Mouse (Mus musculus) layer of hippocampus, postnatal 14 days (tissue): Measurements from ENCODE around the gene Map4k1. TPM values are rescaled to one million over a fixed set of nuclear protein-coding genes. Genes with fewer than 3 reads are reported as not detected.

ENCODE experiments used
- microRNA-seq, 2 experiments: library from miRNA; unstranded; fragments of <30 nt; microRNA quantifications; one replicate each; pipeline ENCODE4 v1.2.0; 2021
- total RNA-seq, 2 experiments: library from RNA; stranded (reverse); gene quantifications; 2 replicates each; pipeline ENCODE4 v1.2.3; 2021

Map4k1 gene
- total RNA-seq, 2 experiments from 2014 or later = 2.7 to 4.1 TPM

Small RNA genes within 50 kb of the gene (microRNA-seq; reads per million reads assigned to microRNA genes)
- 0 reads per million in 2 experiments for gene Gm44408

Other genes starting within 250 kb of the Map4k1 start
- 10 to 100 TPM; 55.4 to 66.9 TPM for gene Mrps12, start 240.2 kb upstream of the Map4k1 start, total RNA-seq
- gene Sars2, start 240.1 kb upstream of the Map4k1 start, total RNA-seq = 10 to 100 TPM; 14.4 to 15.0 TPM
- gene Ccer2, start 225.9 kb upstream of the Map4k1 start, total RNA-seq = under 1 TPM in 1 of 2 experiments, not detected in 1; 0.41 TPM
- 100 to 1,000 TPM; 325 to 336 TPM for gene Sirt2, start 215.3 kb upstream of the Map4k1 start, total RNA-seq
- gene Nfkbib, start 214.5 kb upstream of the Map4k1 start, total RNA-seq = 10 to 100 TPM; 31.4 to 33.9 TPM
- 1 to 10 TPM; 2.9 to 3.3 TPM for gene Rinl, start 193.1 kb upstream of the Map4k1 start, total RNA-seq
- 100 to 1,000 TPM; 379 to 416 TPM for gene Hnrnpl, start 173.5 kb upstream of the Map4k1 start, total RNA-seq
- gene Ech1, start 156.8 kb upstream of the Map4k1 start, total RNA-seq = 10 to 100 TPM; 58.2 to 61.2 TPM
- gene Lgals4, start 148.2 kb upstream of the Map4k1 start, total RNA-seq = 1 to 10 TPM; 3.9 to 4.2 TPM
- gene Lgals7, start 118.2 kb upstream of the Map4k1 start, total RNA-seq = not detected
- gene Capn12, start 100.6 kb upstream of the Map4k1 start, total RNA-seq = 1 to 10 TPM in 1 of 2 experiments, under 1 TPM in 1; 0.67 to 1.3 TPM
- 100 to 1,000 TPM; 123 to 132 TPM for gene Actn4, start 19.7 kb upstream of the Map4k1 start, total RNA-seq
- 100 to 1,000 TPM; 159 to 164 TPM for gene Eif3k, start 186 bp upstream of the Map4k1 start, total RNA-seq
- gene Ryr1, start 143.1 kb downstream of the Map4k1 start, total RNA-seq = 10 to 100 TPM in 1 of 2 experiments, 1 to 10 TPM in 1; 9.3 to 12.2 TPM
- gene Rasgrp4, start 152.8 kb downstream of the Map4k1 start, total RNA-seq = 1 to 10 TPM; 1.1 to 1.5 TPM
- 10 to 100 TPM; 29.4 to 32.7 TPM for gene Fam98c, start 174.2 kb downstream of the Map4k1 start, total RNA-seq
- 1 to 10 TPM; 1.2 to 1.3 TPM for gene Ggn, start 188.2 kb downstream of the Map4k1 start, total RNA-seq
- gene Spred3, start 188.4 kb downstream of the Map4k1 start, total RNA-seq = 10 to 100 TPM; 42.3 to 52.3 TPM
- gene Psmd8, start 198.7 kb downstream of the Map4k1 start, total RNA-seq = 100 to 1,000 TPM; 153 to 169 TPM
- gene Catsperg1, start 232.0 kb downstream of the Map4k1 start, total RNA-seq = 1 to 10 TPM; 1.6 to 1.8 TPM